Mouse (Mus musculus): ENCODE data around the gene Cdh16. TPM values are rescaled to one million over a fixed set of nuclear protein-coding genes. Genes with fewer than 3 reads are reported as not detected.
A peak's percentile ranks its signal among the peaks of the same experiment; 100 is the strongest.

The Cdh16 gene
- polyA plus RNA-seq, 1 experiment from 2014 or later, result not detected

GRCm38 (mm10) chr8:104576820-104577219 is 47.4 kb downstream of the Cdh16 start:
- Histone ChIP-seq H3K9ac (ENCODE audit: low read length) (no peak overlapping the region), H3K27ac (ENCODE audit: low read depth, low read length) (no peak overlapping the region), H3K4me1 (ENCODE audit: control insufficient read depth, insufficient read depth, low read length) (no peaks in the 10 kb centered on the region), H3K4me2 (ENCODE audit: low read depth) (no peak overlapping the region), H3K9me3 (ENCODE audit: control insufficient read depth, low read length) (no peaks in the 10 kb centered on the region), H3K27me3 (ENCODE audit: control insufficient read depth, insufficient read depth, low read length) (no peaks in the 10 kb centered on the region), H3K36me3 (ENCODE audit: control insufficient read depth, insufficient read depth, low read length) (no peaks in the 10 kb centered on the region), H3K4me3 (ENCODE audit: low read depth, low read length) (no peak overlapping the region)
- WGBS, result 94% methylated on average over 3 of the region's 3 CpGs
- no peak for ATAC-seq (ENCODE audit: insufficient read depth, low FRiP score, low TSS enrichment)
- DNase-seq (ENCODE audit: low spot score), result no peak

GRCm38 (mm10) chr8:104570436-104571343 is 53.5 kb downstream of the Cdh16 start:
- peak overlapping the region; percentile 43 for H3K4me2 ChIP-seq (ENCODE audit: low read depth)
- peak; percentile 72 for ATAC-seq (ENCODE audit: insufficient read depth, low FRiP score, low TSS enrichment)
- H3K9ac ChIP-seq (ENCODE audit: low read length), result no peak overlapping the region
- WGBS, result 6% methylated on average over 26 of the region's 26 CpGs
- H3K4me3 ChIP-seq (ENCODE audit: low read depth, low read length), result peak overlapping the region; percentile 22
- H3K27ac ChIP-seq (ENCODE audit: low read depth, low read length), result no peak overlapping the region
- H3K36me3 ChIP-seq (ENCODE audit: control insufficient read depth, insufficient read depth, low read length), result no peaks in the 10 kb centered on the region
- H3K4me1 ChIP-seq (ENCODE audit: control insufficient read depth, insufficient read depth, low read length), result no peaks in the 10 kb centered on the region
- no peaks in the 10 kb centered on the region for H3K27me3 ChIP-seq (ENCODE audit: control insufficient read depth, insufficient read depth, low read length)
- no peaks in the 10 kb centered on the region for H3K9me3 ChIP-seq (ENCODE audit: control insufficient read depth, low read length)
- DNase-seq (ENCODE audit: low spot score), result peak; percentile 89

- 58% methylated on average over 1 of the region's 1 CpGs for WGBS
- no peaks in the 10 kb centered on the region for H3K27me3 ChIP-seq (ENCODE audit: control insufficient read depth, insufficient read depth, low read length)
Observed at GRCm38 (mm10) chr8:104569559-104569958, 54.6 kb downstream of the Cdh16 start.

GRCm38 (mm10) chr8:104565457-104565798 is 58.8 kb downstream of the Cdh16 start:
- no peaks in the 10 kb centered on the region for H3K27me3 ChIP-seq (ENCODE audit: control insufficient read depth, insufficient read depth, low read length)
- DNase-seq (ENCODE audit: low spot score) (no peak), ATAC-seq (ENCODE audit: insufficient read depth, low FRiP score, low TSS enrichment) (0 out of 2 replicates have a peak, but pooled peaks have one; percentile 7)
- H3K4me1 ChIP-seq (ENCODE audit: control insufficient read depth, insufficient read depth, low read length), result no peaks in the 10 kb centered on the region
- H3K36me3 ChIP-seq (ENCODE audit: control insufficient read depth, insufficient read depth, low read length), result no peaks in the 10 kb centered on the region
- no peak overlapping the region for H3K4me3 ChIP-seq (ENCODE audit: low read depth, low read length)
- H3K27ac ChIP-seq (ENCODE audit: low read depth, low read length), result no peak overlapping the region
- no peak overlapping the region for H3K9ac ChIP-seq (ENCODE audit: low read length)
- 96% methylated on average over 5 of the region's 5 CpGs for WGBS
- no peaks in the 10 kb centered on the region for H3K9me3 ChIP-seq (ENCODE audit: control insufficient read depth, low read length)
- H3K4me2 ChIP-seq (ENCODE audit: low read depth), result no peak overlapping the region

More at GRCm38 (mm10) chr8:104569559-104569958, 54.6 kb downstream of the Cdh16 start:
- Histone ChIP-seq H3K27ac (ENCODE audit: low read depth, low read length) (no peak overlapping the region), H3K36me3 (ENCODE audit: control insufficient read depth, insufficient read depth, low read length) (no peaks in the 10 kb centered on the region), H3K4me2 (ENCODE audit: low read depth) (no peak overlapping the region), H3K9ac (ENCODE audit: low read length) (no peak overlapping the region), H3K4me1 (ENCODE audit: control insufficient read depth, insufficient read depth, low read length) (no peaks in the 10 kb centered on the region), H3K9me3 (ENCODE audit: control insufficient read depth, low read length) (no peaks in the 10 kb centered on the region), H3K4me3 (ENCODE audit: low read depth, low read length) (no peak overlapping the region)
- ATAC-seq (ENCODE audit: insufficient read depth, low FRiP score, low TSS enrichment) (no peak), DNase-seq (ENCODE audit: low spot score) (no peak)

- DNase-seq (ENCODE audit: low spot score), result peak; percentile 85
- Histone ChIP-seq H3K9me3 (ENCODE audit: control insufficient read depth, low read length) (no peaks in the 10 kb centered on the region), H3K36me3 (ENCODE audit: control insufficient read depth, insufficient read depth, low read length) (no peaks in the 10 kb centered on the region), H3K4me2 (ENCODE audit: low read depth) (no peak overlapping the region), H3K4me3 (ENCODE audit: low read depth, low read length) (no peak overlapping the region), H3K27me3 (ENCODE audit: control insufficient read depth, insufficient read depth, low read length) (no peaks in the 10 kb centered on the region), H3K4me1 (ENCODE audit: control insufficient read depth, insufficient read depth, low read length) (no peaks in the 10 kb centered on the region), H3K9ac (ENCODE audit: low read length) (no peak overlapping the region), H3K27ac (ENCODE audit: low read depth, low read length) (no peak overlapping the region)
- 18% methylated on average over 22 of the region's 22 CpGs for WGBS
- ATAC-seq (ENCODE audit: insufficient read depth, low FRiP score, low TSS enrichment), result peak; percentile 81
Observed at GRCm38 (mm10) chr8:104564633-104565456, 59.4 kb downstream of the Cdh16 start.

GRCm38 (mm10) chr8:104560731-104561130 is 63.5 kb downstream of the Cdh16 start:
- Histone ChIP-seq H3K36me3 (ENCODE audit: control insufficient read depth, insufficient read depth, low read length) (no peaks in the 10 kb centered on the region), H3K4me2 (ENCODE audit: low read depth) (no peak overlapping the region), H3K4me1 (ENCODE audit: control insufficient read depth, insufficient read depth, low read length) (no peaks in the 10 kb centered on the region), H3K4me3 (ENCODE audit: low read depth, low read length) (no peak overlapping the region), H3K9me3 (ENCODE audit: control insufficient read depth, low read length) (no peaks in the 10 kb centered on the region), H3K9ac (ENCODE audit: low read length) (no peak overlapping the region), H3K27ac (ENCODE audit: low read depth, low read length) (no peak overlapping the region), H3K27me3 (ENCODE audit: control insufficient read depth, insufficient read depth, low read length) (no peaks in the 10 kb centered on the region)
- no peak for DNase-seq (ENCODE audit: low spot score)
- no peak for ATAC-seq (ENCODE audit: insufficient read depth, low FRiP score, low TSS enrichment)

- no peak overlapping the region for H3K27ac ChIP-seq (ENCODE audit: low read depth, low read length)
- WGBS, result 87% methylated on average over 7 of the region's 7 CpGs
- no peak for ATAC-seq (ENCODE audit: insufficient read depth, low FRiP score, low TSS enrichment)
Observed at GRCm38 (mm10) chr8:104557226-104557625, 67.0 kb downstream of the Cdh16 start.

GRCm38 (mm10) chr8:104555191-104555590 is 69.0 kb downstream of the Cdh16 start:
- no peak overlapping the region for H3K9ac ChIP-seq (ENCODE audit: low read length)
- DNase-seq (ENCODE audit: low spot score), result no peak
- H3K4me2 ChIP-seq (ENCODE audit: low read depth), result no peak overlapping the region
- no peak overlapping the region for H3K4me3 ChIP-seq (ENCODE audit: low read depth, low read length)
- ATAC-seq (ENCODE audit: insufficient read depth, low FRiP score, low TSS enrichment), result no peak
- no peak overlapping the region for H3K27ac ChIP-seq (ENCODE audit: low read depth, low read length)
- 89% methylated on average over 4 of the region's 4 CpGs for WGBS
- no peaks in the 10 kb centered on the region for H3K9me3 ChIP-seq (ENCODE audit: control insufficient read depth, low read length)
- H3K36me3 ChIP-seq (ENCODE audit: control insufficient read depth, insufficient read depth, low read length), result no peaks in the 10 kb centered on the region
- H3K27me3 ChIP-seq (ENCODE audit: control insufficient read depth, insufficient read depth, low read length), result no peaks in the 10 kb centered on the region
- no peaks in the 10 kb centered on the region for H3K4me1 ChIP-seq (ENCODE audit: control insufficient read depth, insufficient read depth, low read length)

More at GRCm38 (mm10) chr8:104557226-104557625, 67.0 kb downstream of the Cdh16 start:
- no peak overlapping the region for H3K4me3 ChIP-seq (ENCODE audit: low read depth, low read length)
- H3K9ac ChIP-seq (ENCODE audit: low read length), result no peak overlapping the region
- DNase-seq (ENCODE audit: low spot score), result no peak
- no peaks in the 10 kb centered on the region for H3K27me3 ChIP-seq (ENCODE audit: control insufficient read depth, insufficient read depth, low read length)
- H3K9me3 ChIP-seq (ENCODE audit: control insufficient read depth, low read length), result no peaks in the 10 kb centered on the region
- H3K36me3 ChIP-seq (ENCODE audit: control insufficient read depth, insufficient read depth, low read length), result no peaks in the 10 kb centered on the region
- no peak overlapping the region for H3K4me2 ChIP-seq (ENCODE audit: low read depth)
- H3K4me1 ChIP-seq (ENCODE audit: control insufficient read depth, insufficient read depth, low read length), result no peaks in the 10 kb centered on the region
